Mouse (Mus musculus): ENCODE measurements around the gene Rcn3. TPM values are rescaled to one million over a fixed set of nuclear protein-coding genes. Genes with fewer than 3 reads are reported as not detected.
"Not testable (repeated sequence)": the region's sequence is repeated elsewhere in the genome, so short reads cannot be mapped to it uniquely, and the experiment has no call there.

The Rcn3 gene
- total RNA-seq, 1 experiment from 2014 or later, result 38.2 TPM

- DNase-seq, result peak; percentile 29
Measured at GRCm38 (mm10) chr7:45097479-45097878, 5.5 kb upstream of the Rcn3 start.

- DNase-seq, result not testable (repeated sequence)
Measured at GRCm38 (mm10) chr7:45095965-45096364, 3.9 kb upstream of the Rcn3 start.

- DNase-seq, result peak; percentile 4
Measured at GRCm38 (mm10) chr7:45095367-45095766, 3.3 kb upstream of the Rcn3 start.

- peak; percentile 2 for DNase-seq
Measured at GRCm38 (mm10) chr7:45094121-45094520, 2.1 kb upstream of the Rcn3 start.

- DNase-seq, result peak; percentile 28
Measured at GRCm38 (mm10) chr7:45093516-45093905, 1.5 kb upstream of the Rcn3 start.

- DNase-seq, result peak; percentile 5
Measured at GRCm38 (mm10) chr7:45092828-45093515, 951 bp upstream of the Rcn3 start.

GRCm38 (mm10) chr7:45091001-45091990, 725 bp downstream of the Rcn3 start:
- DNase-seq, result peak; percentile 26

GRCm38 (mm10) chr7:45090251-45090977, 1.6 kb downstream of the Rcn3 start:
- DNase-seq, result peak; percentile 36

GRCm38 (mm10) chr7:45088597-45088996, 3.4 kb downstream of the Rcn3 start:
- DNase-seq, result peak; percentile 1

GRCm38 (mm10) chr7:45086084-45086483, 5.9 kb downstream of the Rcn3 start:
- DNase-seq, result peak; percentile 2

- no peak for DNase-seq
Measured at GRCm38 (mm10) chr7:45083300-45083890, 8.6 kb downstream of the Rcn3 start.

GRCm38 (mm10) chr7:45082401-45083299, 9.4 kb downstream of the Rcn3 start:
- peak; percentile 53 for DNase-seq

GRCm38 (mm10) chr7:45081016-45081415, 11.0 kb downstream of the Rcn3 start:
- DNase-seq, result no peak

- DNase-seq, result peak; percentile 92
Measured at GRCm38 (mm10) chr7:45079856-45080255, 12.2 kb downstream of the Rcn3 start.

GRCm38 (mm10) chr7:45078513-45078912, 13.5 kb downstream of the Rcn3 start:
- peak; percentile 89 for DNase-seq

GRCm38 (mm10) chr7:45077829-45078228, 14.2 kb downstream of the Rcn3 start:
- DNase-seq, result no peak

- DNase-seq, result no peak
Measured at GRCm38 (mm10) chr7:45077322-45077721, 14.7 kb downstream of the Rcn3 start.

- DNase-seq, result no peak
Measured at GRCm38 (mm10) chr7:45076501-45076900, 15.5 kb downstream of the Rcn3 start.

- peak; percentile 78 for DNase-seq
Measured at GRCm38 (mm10) chr7:45075405-45075804, 16.6 kb downstream of the Rcn3 start.

GRCm38 (mm10) chr7:45073949-45074348, 18.1 kb downstream of the Rcn3 start:
- DNase-seq, result no peak

GRCm38 (mm10) chr7:45073171-45073707, 18.8 kb downstream of the Rcn3 start:
- DNase-seq, result no peak

Data from adrenal gland, postnatal 14 days (tissue).